Mouse (Mus musculus) Patski (cell line): Measurements from ENCODE around the gene Cldn9. TPM values are rescaled to one million over a fixed set of nuclear protein-coding genes. Genes with fewer than 3 reads are reported as not detected.
A peak's percentile ranks its signal among the peaks of the same experiment; 100 is the strongest.

Source experiments
- ATAC-seq: fragments of 100-300 bp; one replicate; pipeline ENCODE4 v1.8.0; 2021
- CTCF ChIA-PET: fragments of 350-600 bp; sonication (Branson Sonifier 250); formaldehyde crosslinking; loops from one replicate; lab custom pipeline; 2022; ENCODE audit warnings: inconsistent platforms; lab: Charles Lee
- POLR2A ChIA-PET: fragments of 350-600 bp; sonication (Branson Sonifier 250); formaldehyde crosslinking; loops from one replicate; lab custom pipeline; 2022; ENCODE audit warnings: antibody characterized with exemption, inconsistent platforms; lab: Charles Lee
- DNase-seq: peaks from one replicate; pipeline ENCODE4 v3.0.0-alpha.2; 2011; ENCODE audit warnings: low read depth, low spot score
- H3K27me3 ChIP-seq: fragments of 371-371 bp; one replicate; pipeline ENCODE4 v1.5.1; 2021
- CTCF ChIP-seq: fragments of 100-300 bp; IDR thresholded peaks from one replicate; pipeline ENCODE4 v1.5.1; 2021
- in situ Hi-C: fragments of 300-500 bp; cut with MboI; formaldehyde crosslinking; loops from 3 replicates; pipeline ENCODE4 v1.11.1; 2018; ENCODE audit warnings: low pct_unique_long_range_greater_than_20kb, mixed read lengths
- polyA plus RNA-seq: library from polyadenylated mRNA; unstranded; gene quantifications from one replicate; pipeline ENCODE4 v1.2.3, GENCODE M21; 2021

Cldn9 gene
- 0.05 TPM for polyA plus RNA-seq

DNA sequence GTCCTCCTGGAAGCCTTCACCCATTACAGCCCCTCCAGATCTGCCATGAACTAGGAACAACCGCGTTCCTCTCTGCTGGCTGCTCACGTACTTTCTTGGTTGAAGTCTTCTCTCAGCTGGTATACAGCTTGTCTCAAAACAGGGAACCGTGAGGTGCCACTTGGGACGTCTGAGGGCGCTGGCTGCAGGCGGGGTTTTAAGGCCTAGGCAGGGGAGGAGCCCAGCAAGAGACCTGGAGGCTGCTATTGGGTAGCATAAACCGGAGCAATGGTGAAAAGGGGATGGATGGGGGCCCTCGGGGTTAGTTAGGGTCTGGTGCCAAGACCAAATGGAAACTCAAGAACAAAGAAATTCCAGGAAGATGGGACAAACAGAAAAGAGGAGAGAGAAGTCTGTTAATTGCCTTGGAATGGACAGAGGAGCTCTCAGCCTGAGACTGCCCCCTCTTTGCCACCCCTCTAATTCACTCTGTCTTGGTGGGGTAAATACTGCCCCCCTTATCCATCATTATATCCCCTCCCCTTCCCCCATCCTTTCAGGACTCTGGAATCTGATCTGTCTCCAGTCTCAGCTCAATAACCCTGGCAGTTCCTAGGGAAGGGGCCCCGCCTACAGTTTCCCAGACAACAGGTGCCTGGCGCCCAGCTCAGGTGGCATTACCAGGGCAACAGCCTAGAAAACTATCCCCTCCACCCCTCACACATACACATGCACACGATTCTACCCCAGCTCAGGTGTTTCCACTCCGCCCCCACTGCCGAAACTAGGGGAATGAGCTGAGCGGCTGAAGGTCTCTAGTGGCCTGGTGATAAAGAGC, at the start of gene Cldn9:
Gene Cldn9, minus strand, starts transcription at position 171 of the 817 bp plus-strand sequence.
- in situ Hi-C loops = no loop called here
- ATAC-seq = no peak
- ChIA-PET POLR2A (interaction anchor here (0.6 kb wide), 1 partner anchor 1149 kb away, joined by 3 read pairs; no protein-coding TSS in a partner anchor), CTCF (interaction anchor here (1.8 to 3.0 kb wide), 4 partner anchors 10 to 22 kb away, joined by 5 to 16 read pairs (median 6); no protein-coding TSS in a partner anchor)
- no peak for TF ChIP-seq CTCF
- no peaks in the 10 kb centered on the region for H3K27me3 ChIP-seq
- no peak for DNase-seq

DNA sequence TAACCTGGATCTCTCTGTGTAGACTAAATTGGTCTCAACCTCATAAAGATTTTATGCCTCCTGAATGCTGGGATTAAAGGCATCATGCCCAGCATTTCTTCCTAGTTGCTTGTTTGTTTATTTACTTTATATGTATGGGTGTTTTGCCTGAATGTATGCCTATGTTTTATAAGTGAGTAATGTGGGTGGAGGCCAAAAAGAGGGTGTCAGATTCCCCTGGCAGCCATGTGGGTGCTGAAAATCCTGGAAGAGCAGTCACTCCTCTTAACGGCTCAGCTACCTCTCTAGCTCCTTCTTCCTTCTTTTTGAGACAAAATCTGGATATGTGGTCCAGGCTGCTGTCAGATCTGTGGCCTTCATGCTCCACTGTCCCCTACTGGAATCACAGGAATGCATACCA, 46.6 kb upstream of the Cldn9 start:
- ChIA-PET CTCF (no interaction called here), POLR2A (no interaction called here)
- no peaks in the 10 kb centered on the region for H3K27me3 ChIP-seq
- no peak for TF ChIP-seq CTCF
- DNase-seq = no peak
- in situ Hi-C loops = no loop called here
- ATAC-seq = no peak

DNA sequence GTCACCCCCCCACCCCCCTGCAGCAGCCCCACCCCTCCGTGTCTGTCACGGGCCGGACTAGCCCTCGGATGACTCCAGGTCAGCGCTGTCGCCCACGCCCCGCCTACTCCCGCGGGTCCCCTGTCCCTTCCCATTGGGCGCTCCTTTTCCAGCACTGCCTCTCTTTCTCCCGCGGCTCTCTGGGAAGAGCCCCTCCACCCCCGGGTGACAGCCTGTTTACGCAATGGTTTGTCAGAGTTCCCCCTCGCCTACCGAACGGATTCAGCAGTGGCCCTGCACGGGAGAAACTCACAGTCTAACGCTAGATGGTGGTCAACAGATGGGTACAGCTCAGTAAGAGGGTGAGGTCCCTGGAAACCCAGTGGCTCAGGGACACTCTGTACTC, 42.9 kb upstream of the Cldn9 start:
- H3K27me3 ChIP-seq = peaks cover 3% of the 10 kb centered on the region
- CTCF ChIA-PET = no interaction called here
- DNase-seq (no peak), ATAC-seq (peak; percentile 52)
- POLR2A ChIA-PET = interaction anchor here (1.1 kb wide), 1 partner anchor 13 kb away, joined by 4 read pairs; no protein-coding TSS in a partner anchor
- in situ Hi-C loops = no loop called here
- no peak for TF ChIP-seq CTCF

DNA sequence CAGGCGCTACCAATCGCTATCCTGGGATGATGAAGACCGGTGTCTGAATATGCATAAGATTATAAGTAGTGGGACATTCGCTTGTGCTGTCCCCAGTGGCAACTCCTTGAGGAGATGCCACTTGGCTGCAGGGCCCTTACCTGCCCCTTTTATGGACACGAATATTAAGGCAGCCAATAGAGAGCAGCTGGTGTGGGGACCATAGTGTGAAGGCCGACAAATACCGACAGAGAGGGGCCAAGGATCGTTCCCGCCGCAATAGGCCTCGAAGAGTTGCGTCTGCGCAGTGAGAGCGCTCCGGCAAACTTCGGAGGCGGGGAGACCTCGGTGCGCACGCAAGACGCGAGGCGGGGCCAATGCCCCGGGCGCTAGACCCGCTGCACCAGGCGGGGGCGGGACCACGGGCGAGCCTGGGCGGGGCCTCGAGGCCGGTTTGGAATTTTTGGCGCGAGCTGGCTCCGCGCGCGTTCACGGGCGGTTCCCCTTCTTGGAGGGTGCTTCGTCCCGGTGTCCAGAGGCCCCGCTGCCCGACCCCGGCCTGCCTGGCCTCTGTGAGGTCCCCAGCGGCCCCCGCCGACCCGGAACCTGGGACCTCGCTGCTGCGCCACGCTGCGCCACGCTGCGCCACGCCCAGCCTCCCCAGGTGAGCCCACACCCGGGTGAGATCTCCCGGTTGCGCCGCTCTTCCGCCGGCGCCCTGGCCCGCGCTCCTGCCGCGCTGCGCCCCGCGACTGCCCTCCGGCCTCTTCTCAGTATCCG, 42.4 kb upstream of the Cldn9 start, which contains the start of gene Pkmyt1:
Gene Pkmyt1, plus strand, starts transcription at position 338 of the 759 bp plus-strand sequence.
- H3K27me3 ChIP-seq = peaks cover 3% of the 10 kb centered on the region
- CTCF ChIA-PET = interaction anchor here (1.2 to 1.3 kb wide), 2 partner anchors 17 to 20 kb away, joined by 3 to 6 read pairs; no protein-coding TSS in a partner anchor
- POLR2A ChIA-PET = interaction anchor here (1.1 kb wide), 1 partner anchor 14 kb away, joined by 4 read pairs; no protein-coding TSS in a partner anchor
- no peak for TF ChIP-seq CTCF
- ATAC-seq = peak; percentile 82
- DNase-seq = no peak
- in situ Hi-C loops = no loop called here

DNA sequence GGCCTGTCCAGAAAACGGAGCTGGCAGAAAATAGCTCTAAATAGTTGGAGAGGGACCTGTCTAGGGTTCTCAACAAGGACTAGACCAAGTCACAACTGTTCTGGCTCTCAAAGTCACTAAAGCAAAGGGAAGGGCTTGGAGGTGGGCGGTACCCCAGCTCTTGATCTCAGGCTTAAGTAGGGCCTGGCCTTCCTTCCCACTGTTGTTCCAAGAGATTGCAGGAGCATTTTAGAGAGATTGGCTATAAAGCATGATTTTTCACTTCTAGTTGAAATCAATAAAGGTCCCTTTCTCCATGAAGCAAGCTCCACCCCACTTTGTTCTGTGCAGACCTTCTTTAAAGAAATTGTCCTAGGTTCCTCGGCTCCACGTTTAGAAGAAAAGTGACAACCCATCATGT, 41.7 kb upstream of the Cldn9 start:
- ATAC-seq (no peak), DNase-seq (no peak)
- no peak for TF ChIP-seq CTCF
- CTCF ChIA-PET = interaction anchor here (1.2 to 1.7 kb wide), 3 partner anchors 13 to 19 kb away, joined by 3 to 6 read pairs (median 3); no protein-coding TSS in a partner anchor
- H3K27me3 ChIP-seq = peaks cover 3% of the 10 kb centered on the region
- in situ Hi-C loops = no loop called here
- POLR2A ChIA-PET = no interaction called here

DNA sequence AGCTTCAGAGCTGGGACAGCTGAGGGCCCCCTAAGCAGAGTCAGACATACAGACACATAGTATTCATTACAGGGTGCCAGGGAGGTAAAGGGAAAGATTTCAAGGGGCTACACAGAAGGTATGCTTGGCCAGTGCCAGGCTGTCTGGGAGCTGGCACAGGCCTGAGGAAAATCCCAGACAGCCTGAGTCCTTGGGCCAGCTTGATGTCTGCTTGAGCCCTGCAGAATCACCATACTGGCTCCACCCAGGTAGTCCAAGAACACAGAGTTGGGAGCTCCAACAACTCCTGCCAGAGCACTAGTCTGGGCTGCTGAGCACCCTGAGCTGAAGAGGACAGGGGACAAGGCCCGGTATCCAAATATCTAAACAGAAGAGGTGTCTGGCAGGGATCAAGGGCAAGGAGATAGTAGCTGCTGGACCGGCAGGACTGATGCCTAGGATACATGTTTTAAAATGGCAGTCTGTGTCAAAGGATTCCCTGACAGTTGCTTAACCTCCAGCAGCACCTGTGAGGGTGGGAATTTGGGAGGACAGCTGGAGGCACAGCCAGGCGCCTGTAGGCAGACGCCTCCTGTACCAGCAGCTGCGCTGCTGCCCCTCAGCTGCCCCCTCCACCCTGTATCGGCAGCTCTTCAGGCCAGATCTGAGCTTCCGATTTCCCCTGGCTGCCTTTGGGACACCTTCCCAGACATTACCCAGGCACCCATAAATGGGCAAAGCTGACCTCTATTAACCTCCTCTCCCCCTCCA, 38.7 kb upstream of the Cldn9 start, which contains the start of gene 1520401A03Rik:
Gene 1520401A03Rik, minus strand, starts transcription at position 408 of the 750 bp plus-strand sequence.
- ChIA-PET POLR2A (interaction anchor here (1.1 kb wide), 1 partner anchor 55 kb away, joined by 4 read pairs; no protein-coding TSS in a partner anchor), CTCF (interaction anchor here (0.9 to 4.2 kb wide), 2 partner anchors 8 to 16 kb away, joined by 3 to 21 read pairs; no protein-coding TSS in a partner anchor)
- DNase-seq (no peak), ATAC-seq (no peak)
- TF ChIP-seq CTCF = no peak
- in situ Hi-C loops = no loop called here
- H3K27me3 ChIP-seq = peaks cover 9% of the 10 kb centered on the region

DNA sequence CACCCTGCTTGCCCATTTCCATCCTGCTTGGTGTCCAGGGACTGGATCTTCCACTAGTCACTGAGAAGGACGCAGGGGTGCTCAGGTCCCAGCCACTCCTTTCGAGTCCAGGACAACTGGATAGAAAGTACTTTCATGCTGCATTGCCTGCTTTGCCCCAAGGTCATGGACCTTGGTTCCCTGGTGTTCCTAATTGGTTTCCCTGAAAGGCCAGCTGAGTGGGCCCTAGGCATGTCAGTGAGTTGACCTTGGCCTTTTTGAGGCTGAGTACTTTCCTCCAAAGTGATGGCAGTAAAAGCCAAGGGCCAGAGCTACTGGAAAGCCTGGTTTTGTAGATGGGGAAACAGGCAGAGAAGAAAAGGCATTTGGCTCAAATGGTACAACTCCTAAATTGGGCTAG, 38.1 kb upstream of the Cldn9 start:
- ChIA-PET POLR2A (no interaction called here), CTCF (interaction anchor here (0.9 to 4.2 kb wide), 2 partner anchors 8 to 16 kb away, joined by 3 to 21 read pairs; no protein-coding TSS in a partner anchor)
- DNase-seq = no peak
- no peak for TF ChIP-seq CTCF
- no peak for ATAC-seq
- H3K27me3 ChIP-seq = peaks cover 9% of the 10 kb centered on the region
- in situ Hi-C loops = no loop called here

DNA sequence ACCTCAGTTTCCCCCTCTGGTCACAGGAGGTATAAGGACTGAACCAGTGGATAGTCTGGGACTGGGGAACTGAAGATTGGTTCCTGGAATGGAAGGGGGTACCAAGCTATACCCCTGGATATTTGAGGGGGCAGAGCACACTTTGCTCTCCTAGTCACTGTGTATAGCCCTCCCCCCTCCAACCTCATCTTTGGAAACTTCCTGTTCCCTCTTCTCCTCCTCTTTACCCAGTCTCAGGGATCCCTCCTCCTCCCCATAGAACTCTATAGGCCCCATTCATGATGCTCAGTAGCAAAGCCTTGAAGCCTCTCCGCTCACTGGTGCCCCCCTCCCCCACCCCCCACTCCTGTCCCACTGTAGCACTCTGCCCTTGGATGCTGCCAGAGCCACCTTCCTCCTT, 35.6 kb upstream of the Cldn9 start:
- DNase-seq (no peak), ATAC-seq (no peak)
- H3K27me3 ChIP-seq = peaks cover 9% of the 10 kb centered on the region
- CTCF ChIA-PET = no interaction called here
- TF ChIP-seq CTCF = no peak
- in situ Hi-C loops = no loop called here
- POLR2A ChIA-PET = no interaction called here

DNA sequence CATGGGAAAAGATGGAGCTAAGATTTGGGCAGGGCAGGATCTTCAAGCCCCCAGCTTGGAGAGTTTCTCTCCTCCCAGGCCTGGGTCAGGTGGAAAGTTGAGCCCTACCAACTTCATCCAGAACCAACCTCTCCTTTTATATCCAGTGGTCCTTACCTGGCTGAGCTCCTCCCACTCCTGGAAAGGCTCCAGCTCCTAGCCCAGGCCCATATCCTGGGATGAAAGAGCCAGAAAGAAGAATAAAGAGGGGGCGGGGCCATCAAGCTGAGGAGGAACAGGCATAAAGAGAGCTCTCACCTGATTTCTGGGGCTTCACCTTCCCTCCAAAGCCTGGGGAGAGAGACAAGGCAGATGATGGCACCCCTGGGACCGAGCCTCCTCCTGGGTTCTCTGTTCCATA, 33.2 kb upstream of the Cldn9 start:
- ATAC-seq = no peak

More for the DNA sequence above, 33.2 kb upstream of the Cldn9 start:
- ChIA-PET POLR2A (interaction anchor here (1.3 kb wide), 1 partner anchor 11 kb away, joined by 3 read pairs; no protein-coding TSS in a partner anchor), CTCF (interaction anchor here (3.8 kb wide), 1 partner anchor 11 kb away, joined by 11 read pairs; no protein-coding TSS in a partner anchor)
- DNase-seq = no peak
- TF ChIP-seq CTCF = no peak
- in situ Hi-C loops = no loop called here
- H3K27me3 ChIP-seq = peaks cover 12% of the 10 kb centered on the region
